In the genomic region with DNA sequence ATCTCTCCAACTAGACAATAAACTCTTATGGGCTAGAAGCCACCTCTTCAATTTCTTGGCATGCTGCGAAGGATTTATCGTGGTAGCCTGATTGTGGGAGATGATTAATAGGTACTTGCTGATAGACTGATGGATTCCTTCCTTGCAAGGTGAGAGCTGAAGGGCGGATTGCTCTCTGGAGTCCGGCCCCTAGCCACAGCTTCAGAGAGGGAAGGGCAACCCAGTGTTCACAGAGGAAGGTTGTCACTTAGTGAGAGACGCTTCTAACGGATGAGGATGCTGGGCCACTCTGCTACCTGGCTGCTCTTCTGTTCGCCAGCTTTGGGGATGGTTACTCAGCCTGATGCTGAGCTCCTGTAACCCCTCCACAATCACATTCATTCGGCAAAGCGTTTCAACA, we compare ENCODE assay signal across 18 mouse cellular contexts.
"Had no signal": no experiment of that assay in that cellular context is flagged by ENCODE, and none has a peak within 500 bp of the region (broad histone marks: within the 10 kb centered on the region; RNA-seq: fewer than 3 reads in every experiment).

No protein-coding gene starts in this region.

- H3K36me3 ChIP-seq: kidney, embryonic 15.5 days; liver, embryonic 13.5 days; midbrain, embryonic 13.5 days; stomach, embryonic 15.5 days had no signal

- H3K27me3 ChIP-seq: liver, embryonic 13.5 days; stomach, embryonic 15.5 days had no signal

- DNase-seq: kidney, adult 8-10 months; kidney, postnatal 10 days; kidney, postnatal 36 days; layer of hippocampus, postnatal 36 days; liver, embryonic 13.5 days; lung, adult 2 months; lung, postnatal 14 days; lung, postnatal 4 days; retina, postnatal 1 day; right cerebral cortex, postnatal 25 days; spleen, adult 18-20 months; thymus, postnatal 25 days had no signal

- H3K27ac ChIP-seq: kidney, embryonic 15.5 days; left cerebral cortex, adult 2 months; liver, embryonic 13.5 days; midbrain, embryonic 13.5 days; stomach, embryonic 15.5 days had no signal

- H3K9me3 ChIP-seq: kidney, embryonic 15.5 days; liver, embryonic 13.5 days; midbrain, embryonic 13.5 days; stomach, embryonic 15.5 days had no signal

- H3K9ac ChIP-seq: kidney, embryonic 15.5 days; liver, embryonic 13.5 days; midbrain, embryonic 13.5 days; stomach, embryonic 15.5 days had no signal

- H3K4me2 ChIP-seq: kidney, embryonic 15.5 days; liver, embryonic 13.5 days; midbrain, embryonic 13.5 days; stomach, embryonic 15.5 days had no signal

- ATAC-seq: midbrain, embryonic 13.5 days; midbrain, embryonic 16.5 days had no signal

- H3K4me3 ChIP-seq: kidney, embryonic 15.5 days; left cerebral cortex, adult 2 months; liver, embryonic 13.5 days; midbrain, embryonic 13.5 days; myocyte; stomach, embryonic 15.5 days had no signal
